Mouse (Mus musculus): ENCODE results near the gene Mep1a.
"Not testable (repeated sequence)": the region's sequence is repeated elsewhere in the genome, so short reads cannot be mapped to it uniquely, and the experiment has no call there.

Mep1a gene

DNA sequence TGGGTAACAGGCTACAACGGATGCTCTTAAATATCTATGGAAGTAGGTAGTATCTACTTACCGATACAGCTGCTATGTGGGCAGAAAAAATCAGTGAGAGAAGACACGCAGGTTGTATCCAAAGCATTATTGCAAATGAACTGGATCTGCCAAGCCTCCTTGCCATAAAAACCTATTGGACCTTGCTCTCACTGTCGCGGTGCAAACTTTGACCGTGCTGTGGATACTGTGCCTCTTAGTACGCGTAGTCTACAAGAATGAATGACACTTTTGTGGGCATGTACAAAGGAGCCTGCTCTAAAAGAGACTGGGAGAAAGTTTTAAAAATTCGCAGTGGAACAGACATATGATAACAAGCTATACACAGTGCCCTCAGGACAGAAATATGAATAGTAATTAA, at the start of gene Mep1a:
Gene Mep1a (minus strand): TSS at position 221 of the 400 bp plus-strand sequence.
- DNase-seq: no peak

DNA sequence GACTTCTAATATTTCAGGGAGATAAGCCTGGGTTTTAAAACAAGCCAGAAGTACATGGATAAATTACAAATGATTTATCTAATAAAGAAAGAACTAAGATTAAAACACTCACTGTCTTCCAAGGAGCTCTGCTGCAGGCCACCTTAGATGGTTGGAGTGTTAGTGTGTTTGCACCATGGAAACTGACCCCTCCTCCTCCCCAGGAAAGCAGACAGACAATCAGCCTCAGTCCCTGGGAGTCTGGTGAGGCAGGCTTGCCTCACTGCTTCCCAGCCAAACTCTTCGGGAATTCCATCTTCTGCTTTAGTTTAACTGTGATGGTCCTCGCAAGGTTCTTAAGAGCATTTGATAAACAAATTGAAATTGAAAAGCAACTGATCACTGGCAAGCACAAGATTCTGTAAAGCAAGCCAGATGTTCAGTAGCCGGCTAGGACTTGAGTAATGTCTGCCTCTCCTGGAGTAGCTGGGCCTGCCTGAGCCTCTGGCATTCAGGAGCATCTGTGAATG, 48.6 kb upstream of the Mep1a start:
- no peak for DNase-seq

GRCm38 (mm10) chr17:43544040-43544439, 41.4 kb upstream of the Mep1a start:
- DNase-seq: no peak

DNA sequence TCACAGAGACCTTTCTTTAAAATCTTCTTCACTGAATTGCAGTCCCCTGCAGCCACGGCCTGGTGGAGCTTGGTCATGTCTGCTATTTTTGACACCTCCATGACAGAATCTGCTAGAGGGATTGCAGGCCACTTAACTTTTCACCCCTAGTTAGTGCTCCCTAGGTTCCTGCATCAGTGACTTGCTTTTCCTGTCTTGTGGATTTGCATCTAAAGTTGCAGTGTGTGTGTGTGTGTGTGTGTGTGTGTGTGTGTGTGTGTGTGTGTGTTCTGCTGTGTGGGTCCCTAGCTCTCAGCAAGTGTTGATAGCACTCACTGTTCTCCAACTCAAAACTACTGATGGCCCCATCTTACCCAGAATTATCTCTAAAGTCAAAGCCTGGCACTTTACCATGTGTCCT, 40.9 kb upstream of the Mep1a start, which contains the start of gene Ankrd66:
Gene Ankrd66 (minus strand): TSS at position 101 of the 400 bp plus-strand sequence.
- DNase-seq: no peak

DNA sequence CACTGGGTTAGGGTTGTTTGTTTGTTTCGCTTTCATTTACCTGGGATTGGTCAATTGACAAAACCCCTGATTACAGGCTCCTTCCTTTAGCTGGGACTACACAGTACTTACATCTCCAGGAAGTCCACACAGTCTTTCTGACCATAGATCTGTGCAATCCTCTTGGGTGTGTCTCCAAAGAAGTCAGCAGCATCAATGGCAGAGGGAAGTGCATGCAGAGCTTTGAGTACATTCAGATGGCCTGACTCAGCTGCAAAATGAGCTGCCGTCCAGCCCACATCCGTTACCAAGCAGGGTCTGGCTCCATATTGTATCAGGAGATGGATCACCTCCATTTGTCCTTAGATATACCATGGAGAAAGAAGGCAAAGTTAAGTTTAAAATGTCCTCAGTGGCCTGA, 36.2 kb upstream of the Mep1a start:
- no peak for DNase-seq

- DNase-seq: not testable (repeated sequence)
These were observed 34.2 kb upstream of the Mep1a start for GRCm38 (mm10) chr17:43536841-43537240.

- DNase-seq: peak; percentile 4
These were observed 32.0 kb upstream of the Mep1a start for GRCm38 (mm10) chr17:43534362-43535222.

GRCm38 (mm10) chr17:43531192-43531591, 28.6 kb upstream of the Mep1a start:
- no peak for DNase-seq

- no peak for DNase-seq
These were observed 27.9 kb upstream of the Mep1a start for GRCm38 (mm10) chr17:43530507-43530906.

DNA sequence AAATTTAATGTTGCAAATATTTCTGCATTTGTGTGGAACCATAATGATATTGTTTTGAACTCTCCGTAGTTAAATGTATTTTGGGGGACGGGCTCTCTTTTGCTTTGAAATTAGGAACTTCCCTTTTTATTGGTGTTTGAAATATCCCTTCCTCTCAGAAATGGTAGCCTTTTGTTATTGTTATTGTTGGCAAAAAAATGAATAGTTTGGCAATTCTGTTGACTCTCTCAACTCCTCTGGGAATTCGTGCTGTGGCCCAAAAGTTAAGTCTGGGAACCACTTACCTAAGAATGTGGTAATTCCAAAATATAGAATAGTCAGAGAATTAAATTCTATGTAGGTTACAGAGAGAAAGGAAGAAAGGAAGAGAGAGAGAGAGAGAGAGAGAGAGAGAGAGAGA, 17.6 kb upstream of the Mep1a start:
- no peak for DNase-seq

GRCm38 (mm10) chr17:43518644-43519409, 16.2 kb upstream of the Mep1a start:
- DNase-seq: peak; percentile 29

- DNase-seq: no peak
These were observed 8.2 kb upstream of the Mep1a start for GRCm38 (mm10) chr17:43510782-43511181.

DNA sequence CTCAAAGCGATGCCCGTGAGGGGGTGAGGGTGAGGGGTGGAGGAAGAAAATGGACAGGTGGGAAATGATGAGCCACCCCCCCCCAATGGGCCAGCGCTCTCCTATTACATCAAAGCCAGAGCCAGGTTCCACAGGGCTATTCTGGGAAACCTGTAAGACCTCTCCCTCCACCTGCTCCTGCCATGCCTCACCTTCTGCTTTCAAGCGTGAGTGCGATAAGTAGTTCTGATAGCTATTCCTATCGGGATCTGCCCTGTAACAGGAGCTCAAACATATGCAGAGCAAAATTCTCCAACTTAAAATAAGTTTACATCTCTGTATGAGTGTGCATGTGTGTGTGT, 2.0 kb upstream of the Mep1a start:
- DNase-seq: no peak

GRCm38 (mm10) chr17:43503861-43504593, 1.4 kb upstream of the Mep1a start:
- no peak for DNase-seq

GRCm38 (mm10) chr17:43501631-43502030, 981 bp downstream of the Mep1a start:
- no peak for DNase-seq

DNA sequence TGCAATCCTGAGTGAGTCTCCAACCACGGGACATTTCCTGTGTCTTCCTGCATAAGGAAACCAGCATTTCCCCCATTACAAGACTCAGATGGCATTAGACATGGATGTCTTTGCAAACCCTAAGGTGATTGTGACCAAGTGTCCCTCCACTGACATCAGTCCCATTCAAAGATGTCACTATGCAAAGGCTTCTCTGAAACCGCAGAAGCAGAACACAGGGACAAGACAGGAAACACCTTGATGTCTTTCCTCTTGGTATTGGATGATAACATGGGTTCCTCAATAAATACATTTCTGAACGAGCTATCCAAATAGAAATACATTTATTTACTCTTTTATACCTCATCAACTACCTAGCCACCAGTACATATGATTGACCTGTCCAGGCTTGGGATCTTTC, 1.4 kb downstream of the Mep1a start:
- no peak for DNase-seq

GRCm38 (mm10) chr17:43500513-43500912, 2.1 kb downstream of the Mep1a start:
- no peak for DNase-seq

GRCm38 (mm10) chr17:43497521-43497920, 5.1 kb downstream of the Mep1a start:
- DNase-seq: no peak

DNA sequence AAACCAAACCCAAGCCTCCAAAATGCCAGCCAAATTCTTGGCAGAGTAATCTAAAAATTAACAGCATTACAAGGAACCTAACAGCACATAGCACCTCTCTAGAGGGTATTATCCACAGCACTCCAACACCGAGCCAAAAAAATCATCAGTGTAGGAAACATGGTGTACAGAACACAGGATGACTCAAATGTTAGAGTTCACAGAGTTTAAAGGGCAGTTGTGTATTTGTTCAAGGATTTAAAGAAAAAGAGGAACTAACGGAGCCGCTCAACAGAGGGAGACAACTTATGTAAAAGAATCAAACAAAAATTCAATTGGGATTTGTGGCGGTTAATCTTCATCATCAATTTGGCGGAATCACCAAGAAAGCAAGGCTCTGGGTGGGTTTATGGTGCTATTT, 7.1 kb downstream of the Mep1a start:
- no peak for DNase-seq

DNA sequence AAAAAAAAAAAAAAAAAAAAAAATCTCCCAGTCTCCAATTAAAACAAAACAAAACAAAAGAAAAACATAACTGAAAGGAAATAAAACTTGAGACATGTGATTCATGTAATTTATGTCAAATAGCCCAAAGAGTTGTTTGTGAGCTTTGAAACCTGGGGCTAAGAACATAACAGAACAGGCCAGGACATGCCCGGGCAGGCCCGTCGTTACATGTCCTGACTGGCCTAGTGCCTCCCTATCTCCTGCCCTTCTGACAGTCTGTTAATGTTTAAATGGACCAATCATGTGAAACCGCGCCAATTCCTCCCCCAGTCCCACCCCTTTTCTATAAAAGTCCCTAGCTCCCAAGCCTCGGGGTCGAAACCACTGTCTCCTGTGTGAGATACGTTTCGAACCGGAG, 12.2 kb downstream of the Mep1a start:
- DNase-seq: not testable (repeated sequence)

- DNase-seq: no peak
These were observed 14.0 kb downstream of the Mep1a start for GRCm38 (mm10) chr17:43488439-43489151.

GRCm38 (mm10) chr17:43485982-43486381, 16.6 kb downstream of the Mep1a start:
- DNase-seq: no peak

- DNase-seq: no peak
These were observed 25.0 kb downstream of the Mep1a start for GRCm38 (mm10) chr17:43477621-43478020.
